Mouse (Mus musculus): ENCODE data around the gene Higd1c. TPM values are rescaled to one million over a fixed set of nuclear protein-coding genes. Genes with fewer than 3 reads are reported as not detected.
"Not testable (repeated sequence)": the region's sequence is repeated elsewhere in the genome, so short reads cannot be mapped to it uniquely, and the experiment has no call there.

The Higd1c gene
- polyA plus RNA-seq, 1 experiment from 2014 or later = not detected

- Histone ChIP-seq H3K4me3 (no peak overlapping the region), H3K9me3 (replicated peaks) (no peaks in the 10 kb centered on the region), H3K4me1 (peaks cover 56% of the 10 kb centered on the region), H3K27me3 (ENCODE audit: low read depth, poor library complexity, severe bottlenecking) (peaks cover 9% of the 10 kb centered on the region; the same call in 1 of the 2 replicates), H3K36me3 (peaks cover 5% of the 10 kb centered on the region; the same call in 1 of the 2 replicates), H3K27ac (no peak overlapping the region)
- DNase-seq (ENCODE audit: low spot score) = no peak
- 65% methylated on average over 9 of the region's 9 CpGs for WGBS
Measured at GRCm38 (mm10) chr15:100419901-100420745, 55.8 kb downstream of the Higd1c start.

GRCm38 (mm10) chr15:100421059-100421757, 56.9 kb downstream of the Higd1c start:
- H3K36me3 ChIP-seq = 0 out of 2 replicates have a peak, but pooled peaks cover 3% of the 10 kb centered on the region
- peak overlapping the region; percentile 5; the same call in 1 of the 2 replicates for H3K27ac ChIP-seq
- WGBS = 42% methylated on average over 8 of the region's 8 CpGs
- no peaks in the 10 kb centered on the region for H3K9me3 ChIP-seq (replicated peaks)
- peaks cover 56% of the 10 kb centered on the region for H3K4me1 ChIP-seq
- peak overlapping the region; percentile 99 for H3K4me3 ChIP-seq
- no peak for DNase-seq (ENCODE audit: low spot score)
- peaks cover 9% of the 10 kb centered on the region; the same call in 1 of the 2 replicates for H3K27me3 ChIP-seq (ENCODE audit: low read depth, poor library complexity, severe bottlenecking)

GRCm38 (mm10) chr15:100421758-100422197, 57.4 kb downstream of the Higd1c start, which contains the start of gene Gm5475:
TSS of gene Gm5475 (plus strand) at chr15:100422147.
- Histone ChIP-seq H3K27ac (peak within 1 kb of the TSS; percentile 92), H3K4me1 (peaks cover 56% of the 10 kb centered on the region), H3K4me3 (peak within 1 kb of the TSS; percentile 99)
- 29% methylated on average over 3 of the region's 3 CpGs for WGBS
- H3K27me3 ChIP-seq (ENCODE audit: low read depth, poor library complexity, severe bottlenecking); H3K36me3 ChIP-seq; H3K9me3 ChIP-seq (replicated peaks); DNase-seq (ENCODE audit: low spot score): not testable (repeated sequence)

GRCm38 (mm10) chr15:100422476-100422875, 58.1 kb downstream of the Higd1c start:
- DNase-seq (ENCODE audit: low spot score) = peak; percentile 62
- under 1% methylated on average over 42 of the region's 44 CpGs for WGBS
- H3K4me1 ChIP-seq = peaks cover 56% of the 10 kb centered on the region

GRCm38 (mm10) chr15:100422899-100423860, 58.8 kb downstream of the Higd1c start:
- WGBS = 1% methylated on average over 65 of the region's 65 CpGs
- peaks cover 9% of the 10 kb centered on the region; the same call in 1 of the 2 replicates for H3K27me3 ChIP-seq (ENCODE audit: low read depth, poor library complexity, severe bottlenecking)
- peak; percentile 97 for DNase-seq (ENCODE audit: low spot score)
- H3K4me1 ChIP-seq = peaks cover 56% of the 10 kb centered on the region
- H3K4me3 ChIP-seq = peak overlapping the region; percentile 99
- H3K36me3 ChIP-seq = 0 out of 2 replicates have a peak, but pooled peaks cover under 1% of the 10 kb centered on the region
- H3K9me3 ChIP-seq (replicated peaks) = no peaks in the 10 kb centered on the region
- peak overlapping the region; percentile 92 for H3K27ac ChIP-seq

More at GRCm38 (mm10) chr15:100422476-100422875, 58.1 kb downstream of the Higd1c start:
- 0 out of 2 replicates have a peak, but pooled peaks cover 3% of the 10 kb centered on the region for H3K36me3 ChIP-seq
- H3K27ac ChIP-seq = peak overlapping the region; percentile 92
- peak overlapping the region; percentile 99 for H3K4me3 ChIP-seq
- no peaks in the 10 kb centered on the region for H3K9me3 ChIP-seq (replicated peaks)
- peaks cover 9% of the 10 kb centered on the region; the same call in 1 of the 2 replicates for H3K27me3 ChIP-seq (ENCODE audit: low read depth, poor library complexity, severe bottlenecking)

GRCm38 (mm10) chr15:100423916-100424315, 59.6 kb downstream of the Higd1c start:
- H3K36me3 ChIP-seq = no peaks in the 10 kb centered on the region
- 4% methylated on average over 14 of the region's 14 CpGs for WGBS
- peak overlapping the region; percentile 99 for H3K4me3 ChIP-seq
- peak; percentile 50 for DNase-seq (ENCODE audit: low spot score)
- H3K27me3 ChIP-seq (ENCODE audit: low read depth, poor library complexity, severe bottlenecking) = peaks cover 9% of the 10 kb centered on the region; the same call in 1 of the 2 replicates
- peaks cover 60% of the 10 kb centered on the region for H3K4me1 ChIP-seq
- H3K9me3 ChIP-seq (replicated peaks) = no peaks in the 10 kb centered on the region
- H3K27ac ChIP-seq = peak overlapping the region; percentile 64

GRCm38 (mm10) chr15:100424396-100425122, 60.2 kb downstream of the Higd1c start, which contains the start of gene Slc11a2:
TSS of gene Slc11a2 (minus strand) at chr15:100425072.
- Histone ChIP-seq H3K27ac (peak within 1 kb of the TSS; percentile 64), H3K9me3 (replicated peaks) (no peaks in the 10 kb centered on the region), H3K4me1 (peaks cover 54% of the 10 kb centered on the region), H3K4me3 (peak within 1 kb of the TSS; percentile 99), H3K36me3 (no peaks in the 10 kb centered on the region), H3K27me3 (ENCODE audit: low read depth, poor library complexity, severe bottlenecking) (peaks cover 9% of the 10 kb centered on the region; the same call in 1 of the 2 replicates)
- peak; percentile 66 for DNase-seq (ENCODE audit: low spot score)
- WGBS = 17% methylated on average over 17 of the region's 17 CpGs

- WGBS = 72% methylated on average over 13 of the region's 13 CpGs
- no peak for DNase-seq (ENCODE audit: low spot score)
- H3K27ac ChIP-seq = no peak overlapping the region
- peaks cover 26% of the 10 kb centered on the region for H3K4me1 ChIP-seq
- H3K27me3 ChIP-seq (ENCODE audit: low read depth, poor library complexity, severe bottlenecking) = peaks cover 9% of the 10 kb centered on the region; the same call in 1 of the 2 replicates
- H3K36me3 ChIP-seq = no peaks in the 10 kb centered on the region
- no peaks in the 10 kb centered on the region for H3K9me3 ChIP-seq (replicated peaks)
- H3K4me3 ChIP-seq = no peak overlapping the region
Measured at GRCm38 (mm10) chr15:100428296-100428905, 64.1 kb downstream of the Higd1c start.

GRCm38 (mm10) chr15:100429959-100430565, 65.7 kb downstream of the Higd1c start:
- H3K4me3 ChIP-seq = no peak overlapping the region
- 82% methylated on average over 11 of the region's 11 CpGs for WGBS
- DNase-seq (ENCODE audit: low spot score) = no peak
- peaks cover 13% of the 10 kb centered on the region; the same call in 1 of the 2 replicates for H3K4me1 ChIP-seq
- no peak overlapping the region for H3K27ac ChIP-seq
- no peaks in the 10 kb centered on the region for H3K36me3 ChIP-seq
- H3K9me3 ChIP-seq (replicated peaks) = no peaks in the 10 kb centered on the region
- no peaks in the 10 kb centered on the region for H3K27me3 ChIP-seq (ENCODE audit: low read depth, poor library complexity, severe bottlenecking)

- DNase-seq (ENCODE audit: low spot score) = no peak
- no peak overlapping the region for H3K27ac ChIP-seq
- WGBS = 68% methylated on average over 4 of the region's 4 CpGs
Measured at GRCm38 (mm10) chr15:100433234-100433633, 68.9 kb downstream of the Higd1c start.

More at GRCm38 (mm10) chr15:100433234-100433633, 68.9 kb downstream of the Higd1c start:
- Histone ChIP-seq H3K9me3 (replicated peaks) (no peaks in the 10 kb centered on the region), H3K36me3 (no peaks in the 10 kb centered on the region), H3K4me1 (peaks cover 12% of the 10 kb centered on the region; the same call in 1 of the 2 replicates), H3K27me3 (ENCODE audit: low read depth, poor library complexity, severe bottlenecking) (no peaks in the 10 kb centered on the region), H3K4me3 (no peak overlapping the region)
